Mouse (Mus musculus) cerebellum, postnatal 14 days (tissue): ENCODE measurements around the gene Crygb.
"Not testable (repeated sequence)": the region's sequence is repeated elsewhere in the genome, so short reads cannot be mapped to it uniquely, and the experiment has no call there.

Experiments
- DNase-seq, 2 experiments: peaks; one replicate each; pipeline ENCODE4 v3.0.0; 2021; ENCODE audit warnings: mixed read lengths in 2 of 2

The Crygb gene

GRCm38 (mm10) chr1:65067842-65068241 is 14.2 kb downstream of the Crygb start:
- no peak for DNase-seq

- peak in 1 of 2 experiments; percentile 7 for DNase-seq
Measured at GRCm38 (mm10) chr1:65064201-65064600, 17.9 kb downstream of the Crygb start.

GRCm38 (mm10) chr1:65063352-65063751 is 18.7 kb downstream of the Crygb start, which contains the start of gene Crygd:
TSS of gene Crygd (minus strand) at chr1:65063452.
- DNase-seq: no peak

- DNase-seq: no peak
Measured at GRCm38 (mm10) chr1:65052140-65052539, 29.9 kb downstream of the Crygb start.

GRCm38 (mm10) chr1:65051696-65052095 is 30.4 kb downstream of the Crygb start:
- DNase-seq: no peak

GRCm38 (mm10) chr1:65050952-65051351 is 31.1 kb downstream of the Crygb start, which contains the start of gene Cryge:
TSS of gene Cryge (minus strand) at chr1:65051149.
- DNase-seq: not testable (repeated sequence)

GRCm38 (mm10) chr1:65048781-65049180 is 33.3 kb downstream of the Crygb start:
- peak; percentile 74 to 76 for DNase-seq

GRCm38 (mm10) chr1:65046401-65047109 is 35.5 kb downstream of the Crygb start:
- DNase-seq: peak; percentile 49 to 55

GRCm38 (mm10) chr1:65043433-65043832 is 38.7 kb downstream of the Crygb start:
- DNase-seq: no peak

GRCm38 (mm10) chr1:65041837-65042236 is 40.3 kb downstream of the Crygb start:
- DNase-seq: no peak

GRCm38 (mm10) chr1:65040806-65041205 is 41.3 kb downstream of the Crygb start:
- DNase-seq: no peak

- no peak for DNase-seq
Measured at GRCm38 (mm10) chr1:65039679-65040078, 42.4 kb downstream of the Crygb start.

- DNase-seq: no peak
Measured at GRCm38 (mm10) chr1:65037542-65037941, 44.5 kb downstream of the Crygb start.

GRCm38 (mm10) chr1:65035513-65035912 is 46.6 kb downstream of the Crygb start:
- no peak for DNase-seq

- no peak for DNase-seq
Measured at GRCm38 (mm10) chr1:65032641-65033040, 49.4 kb downstream of the Crygb start, which contains the start of gene Akr1cl. TSS of gene Akr1cl (minus strand) at chr1:65032759.
